Mouse (Mus musculus) cerebellum, adult 2 months (tissue): ENCODE measurements around the gene Abhd12.

Experiments
- CTCF ChIP-seq: fragments of 200-500 bp; IDR thresholded peaks from 2 replicates; pipeline ENCODE4 v1.5.1; 2011; ENCODE audit warnings: low read depth, mild to moderate bottlenecking, control low read depth, low read length, moderate library complexity, borderline replicate concordance; ENCODE audit not compliant: insufficient read depth
- POLR2A ChIP-seq: fragments of 200-500 bp; IDR thresholded peaks from 2 replicates; pipeline ENCODE4 v1.6.1; 2011; ENCODE audit warnings: low read length, control low read depth, borderline replicate concordance; ENCODE audit not compliant: insufficient read depth

- TF ChIP-seq POLR2A (no peak), CTCF (no peak)
These were observed 17.2 kb upstream of the Abhd12 start for GRCm38 (mm10) chr2:150921697-150922096.
